Mouse (Mus musculus): Measurements from ENCODE around the gene Slc18b1.
A peak's percentile ranks its signal among the peaks of the same experiment; 100 is the strongest.

DNA sequence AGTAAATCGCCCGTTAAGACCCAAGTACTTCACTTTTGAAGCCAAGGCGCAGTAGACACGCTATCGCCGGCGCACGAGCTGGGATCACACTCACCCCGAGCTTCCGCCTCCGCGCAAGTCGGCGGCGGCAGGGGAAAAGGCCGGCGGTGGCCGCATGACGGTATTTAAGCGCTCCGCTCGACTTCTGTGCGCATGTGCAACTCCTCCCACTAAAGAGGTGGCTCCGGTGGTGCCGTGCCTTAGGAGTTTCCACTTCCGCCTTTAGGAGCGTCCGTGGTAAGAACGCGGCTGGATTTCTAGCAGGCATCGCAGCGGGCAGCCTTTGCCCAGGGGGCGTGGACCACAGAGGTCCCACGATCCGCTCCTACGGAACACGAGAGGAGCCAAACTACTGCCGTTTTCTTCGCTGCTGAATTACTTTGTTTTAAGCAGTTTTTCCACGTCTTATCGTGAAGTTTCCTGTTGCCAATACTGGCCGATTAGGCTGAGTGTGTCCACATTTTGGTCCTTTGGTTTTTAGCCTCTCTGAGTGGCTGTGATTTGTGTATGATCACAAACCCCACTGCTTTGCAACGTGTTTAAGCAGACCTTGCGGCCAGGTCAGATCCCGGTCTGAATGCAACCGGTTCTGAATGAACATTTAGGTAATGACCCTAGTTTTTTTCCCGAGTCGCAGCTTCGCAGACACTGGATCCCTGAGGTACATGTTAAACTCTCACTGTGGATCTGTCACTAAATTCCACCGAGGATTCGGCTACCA is 9.5 kb upstream of the Slc18b1 start, which contains the start of gene Rps12:
- TF ChIP-seq CTCF (IDR thresholded peaks at IDR 0.05; ENCODE audit: borderline replicate concordance, insufficient read depth, low read length) = no peak
- peak; percentile 97 for TF ChIP-seq POLR2A (IDR thresholded peaks at IDR 0.05; ENCODE audit: low read depth, low read length)

All from embryonic fibroblast, embryonic 13.5 days (primary cell).